Mouse (Mus musculus) spleen, adult 18-20 months (tissue): ENCODE measurements around the gene Olfr487.
"Not testable (repeated sequence)": the region's sequence is repeated elsewhere in the genome, so short reads cannot be mapped to it uniquely, and the experiment has no call there.

Experiments used
- DNase-seq, 2 experiments: peaks; one replicate each; pipeline ENCODE4 v3.0.0; 2022; ENCODE audit warnings: mixed read lengths in 2 of 2

Olfr487 gene

GRCm38 (mm10) chr7:108214536-108214935 lies at the start of gene Olfr487:
TSS of gene Olfr487 (minus strand) at chr7:108214636.
- not testable (repeated sequence) for DNase-seq

DNA sequence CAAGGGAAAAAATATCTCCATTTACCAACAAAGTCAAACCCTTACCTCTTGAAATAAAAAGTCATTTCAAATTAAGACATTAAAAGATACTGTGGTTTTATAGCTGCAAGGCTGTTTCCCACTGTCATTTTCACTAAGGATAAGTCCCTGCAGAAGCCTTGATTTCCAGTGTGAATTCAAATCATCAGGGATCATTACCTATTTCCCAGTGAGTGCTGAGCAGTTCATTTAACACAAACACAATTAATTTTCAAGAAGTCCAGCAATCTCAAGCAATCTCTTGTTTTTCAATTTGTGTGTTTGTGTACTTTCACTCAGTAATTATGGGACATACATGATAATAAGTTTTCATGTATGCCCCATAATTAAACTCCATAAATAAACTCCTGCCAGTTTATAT lies 43.8 kb upstream of the Olfr487 start, which contains the start of gene Olfr488:
Gene Olfr488 (minus strand): TSS at position 101 of the 400 bp plus-strand sequence.
- DNase-seq, result no peak

GRCm38 (mm10) chr7:108233551-108233950 lies 19.1 kb upstream of the Olfr487 start:
- no peak for DNase-seq

DNA sequence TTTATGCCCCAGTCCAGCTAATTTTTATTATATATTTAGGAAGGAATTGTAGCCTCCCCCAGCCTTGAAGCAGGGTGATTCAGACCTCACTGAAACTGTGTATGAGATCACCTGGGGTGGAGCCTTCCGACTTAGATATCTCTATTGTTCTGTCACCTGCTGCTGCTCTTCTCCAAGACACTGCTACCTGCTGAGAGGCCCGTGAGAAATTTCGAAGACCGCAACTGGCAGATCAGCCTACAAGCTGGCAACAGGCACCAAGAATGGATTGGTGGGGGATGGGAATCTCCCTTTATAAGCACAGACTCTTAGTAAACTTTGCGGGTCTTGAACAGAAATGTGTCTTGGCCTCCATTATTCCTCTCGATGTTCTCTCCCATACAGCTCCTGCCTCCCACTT lies 17.5 kb downstream of the Olfr487 start:
- no peak for DNase-seq

- not testable (repeated sequence) for DNase-seq
Observed at GRCm38 (mm10) chr7:108196337-108196736, 18.1 kb downstream of the Olfr487 start.

- not testable (repeated sequence) for DNase-seq
Observed at GRCm38 (mm10) chr7:108192714-108193113, 21.7 kb downstream of the Olfr487 start.

- DNase-seq, result not testable (repeated sequence)
Observed at GRCm38 (mm10) chr7:108191196-108191595, 23.2 kb downstream of the Olfr487 start.

DNA sequence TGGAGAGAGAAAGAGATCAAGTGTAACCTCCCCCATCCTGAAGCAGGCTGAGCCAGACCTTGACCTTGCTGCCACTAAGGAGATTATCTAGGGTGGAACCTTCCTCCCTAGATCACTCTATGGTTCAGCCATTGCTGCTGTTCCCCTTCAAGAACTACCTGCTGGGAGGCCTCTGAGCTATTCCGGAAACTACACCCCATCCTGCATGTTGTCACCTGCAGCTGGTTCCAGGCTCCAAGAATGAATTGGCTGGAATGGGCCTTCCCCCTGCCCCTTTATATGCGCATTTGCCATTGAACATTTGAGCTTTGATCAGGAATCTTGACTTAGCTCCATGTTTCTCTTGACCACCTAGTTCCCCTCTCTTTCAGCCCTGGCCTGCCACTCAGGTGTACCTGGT lies 29.2 kb downstream of the Olfr487 start:
- not testable (repeated sequence) for DNase-seq

GRCm38 (mm10) chr7:108184401-108184800 lies 30.0 kb downstream of the Olfr487 start:
- DNase-seq, result not testable (repeated sequence)

DNA sequence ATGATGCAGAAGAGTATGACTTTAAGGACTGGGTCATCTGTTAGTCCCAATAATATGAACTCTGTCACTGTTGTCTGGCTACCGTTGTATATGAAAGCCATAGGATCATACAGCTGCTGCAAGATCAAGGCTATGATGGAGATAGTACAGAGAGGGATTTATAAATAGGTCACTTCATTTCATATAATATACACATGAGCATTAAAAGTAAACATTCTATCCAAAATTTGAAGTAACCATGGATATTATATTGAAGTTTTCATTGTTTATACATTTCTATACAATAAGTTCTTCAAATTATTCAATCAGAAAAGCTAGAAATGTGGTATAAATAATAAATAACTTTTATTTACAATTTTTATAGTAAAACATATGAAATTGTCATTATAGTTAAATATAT lies 41.8 kb downstream of the Olfr487 start, which contains the start of gene Olfr486:
Gene Olfr486 (minus strand): TSS at position 101 of the 400 bp plus-strand sequence.
- not testable (repeated sequence) for DNase-seq

- DNase-seq, result no peak
Observed at GRCm38 (mm10) chr7:108159771-108160170, 54.7 kb downstream of the Olfr487 start, which contains the start of gene Olfr485. TSS of gene Olfr485 (minus strand) at chr7:108159871.
